Mouse (Mus musculus) MEL-GATA-1-ER (cell line): ENCODE results near the gene Fance.

Experiments used
- DNase-seq: peaks from one replicate; pipeline ENCODE4 v3.0.0-alpha.2; 2012; ENCODE audit warnings: low read depth; ENCODE audit errors: extremely low read depth

The Fance gene

GRCm38 (mm10) chr17:28313212-28313879, at the start of gene Fance:
Gene Fance (plus strand): TSS chr17:28313519.
- DNase-seq = peak; percentile 99

GRCm38 (mm10) chr17:28267251-28267650, 46.1 kb upstream of the Fance start:
- no peak for DNase-seq

GRCm38 (mm10) chr17:28270165-28270564, 43.2 kb upstream of the Fance start:
- DNase-seq = no peak

GRCm38 (mm10) chr17:28271537-28272266, 41.6 kb upstream of the Fance start:
- DNase-seq = no peak

- DNase-seq = no peak
Measured at GRCm38 (mm10) chr17:28272281-28272680, 41.0 kb upstream of the Fance start.

- no peak for DNase-seq
Measured at GRCm38 (mm10) chr17:28272837-28273236, 40.5 kb upstream of the Fance start.

GRCm38 (mm10) chr17:28274739-28275138, 38.6 kb upstream of the Fance start:
- DNase-seq = no peak

GRCm38 (mm10) chr17:28277226-28277625, 36.1 kb upstream of the Fance start:
- DNase-seq = no peak

GRCm38 (mm10) chr17:28277721-28278120, 35.6 kb upstream of the Fance start:
- no peak for DNase-seq

- no peak for DNase-seq
Measured at GRCm38 (mm10) chr17:28278156-28278555, 35.2 kb upstream of the Fance start.

GRCm38 (mm10) chr17:28279236-28279635, 34.1 kb upstream of the Fance start:
- no peak for DNase-seq

- DNase-seq = no peak
Measured at GRCm38 (mm10) chr17:28279780-28280422, 33.4 kb upstream of the Fance start.

- no peak for DNase-seq
Measured at GRCm38 (mm10) chr17:28280423-28280800, 32.9 kb upstream of the Fance start.

- DNase-seq = no peak
Measured at GRCm38 (mm10) chr17:28280831-28281377, 32.4 kb upstream of the Fance start.

GRCm38 (mm10) chr17:28281866-28282441, 31.4 kb upstream of the Fance start:
- no peak for DNase-seq

- DNase-seq = no peak
Measured at GRCm38 (mm10) chr17:28283199-28283598, 30.1 kb upstream of the Fance start.

- no peak for DNase-seq
Measured at GRCm38 (mm10) chr17:28286133-28286532, 27.2 kb upstream of the Fance start.

GRCm38 (mm10) chr17:28286964-28287363, 26.4 kb upstream of the Fance start:
- DNase-seq = no peak

- DNase-seq = no peak
Measured at GRCm38 (mm10) chr17:28287578-28287977, 25.7 kb upstream of the Fance start.

GRCm38 (mm10) chr17:28287980-28288379, 25.3 kb upstream of the Fance start:
- no peak for DNase-seq

- no peak for DNase-seq
Measured at GRCm38 (mm10) chr17:28290262-28290661, 23.1 kb upstream of the Fance start.

- no peak for DNase-seq
Measured at GRCm38 (mm10) chr17:28290671-28291070, 22.6 kb upstream of the Fance start.
